Mouse (Mus musculus) E14TG2a.4 (cell line): ENCODE results near the gene Lpin2.

ENCODE experiments used
- CTCF ChIP-seq: conservative IDR thresholded peaks from 2 replicates; pipeline ENCODE4 v1.5.1; 2014; ENCODE audit warnings: low read length
- NANOG ChIP-seq: IDR thresholded peaks from 2 replicates; pipeline ENCODE4 v1.6.1; 2014; ENCODE audit warnings: borderline replicate concordance, low read length, mixed read lengths
- POU5F1 ChIP-seq: IDR thresholded peaks from 2 replicates; pipeline ENCODE4 v1.6.1; 2014; ENCODE audit warnings: low read length, borderline replicate concordance

DNA sequence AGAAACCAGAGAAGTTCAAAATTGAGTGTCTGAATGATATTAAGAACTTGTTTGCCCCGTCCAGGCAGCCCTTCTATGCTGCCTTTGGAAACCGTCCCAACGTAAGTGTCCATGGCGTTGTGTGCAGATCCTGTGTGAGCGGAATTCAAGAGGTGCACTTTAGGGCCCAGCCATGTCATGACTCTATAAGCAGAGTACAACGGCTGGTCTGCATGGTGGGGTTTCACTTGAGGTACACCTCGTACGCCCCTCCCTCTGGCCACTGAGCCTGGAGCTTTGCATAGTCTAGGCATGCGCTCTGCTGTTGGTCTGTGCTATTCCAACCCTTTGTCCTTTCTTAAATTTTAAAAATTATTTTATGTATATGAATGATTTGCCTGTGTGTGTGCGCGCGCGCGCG is 62.8 kb downstream of the Lpin2 start:
- TF ChIP-seq CTCF (no peak), NANOG (no peak), POU5F1 (no peak)
